Mouse (Mus musculus): Measurements from ENCODE around the gene Raly.

- TF ChIP-seq FLI1 (IDR thresholded peaks at IDR 0.05; ENCODE audit: low read length) (no peak), GATA1 (IDR thresholded peaks at IDR 0.05; ENCODE audit: borderline replicate concordance, low read length) (no peak)
Measured at GRCm38 (mm10) chr2:154771604-154772003, 19.3 kb upstream of the Raly start.

All from megakaryocyte, embryonic 14.5 days (primary cell).